ENCODE assay signal across 18 mouse cellular contexts in the genomic region with DNA sequence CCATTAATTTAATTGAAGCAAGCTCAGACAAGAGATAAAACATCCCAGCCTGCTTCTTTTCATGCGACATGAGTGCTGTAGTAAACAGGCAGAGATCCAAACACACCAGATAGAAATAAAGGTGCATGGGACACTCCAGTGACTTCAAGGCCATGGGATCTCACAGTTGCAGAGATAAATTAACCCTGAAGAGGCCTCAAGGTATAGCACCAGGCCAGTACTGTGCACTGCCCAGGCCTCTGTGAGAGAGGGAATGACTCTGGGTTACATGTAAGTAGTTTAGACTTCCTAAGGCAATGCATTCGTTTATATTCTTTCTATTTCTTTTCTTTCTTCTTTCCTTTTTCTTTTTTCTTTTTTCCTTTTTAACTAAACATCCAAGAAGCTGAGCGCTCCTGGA.
A peak's percentile ranks its signal among the peaks of the same experiment; 100 is the strongest.
DNase-seq lines count a peak whose midpoint lies in the region; ATAC-seq and TF ChIP-seq lines count a peak whose summit lies in the region.
"Had no signal": no experiment of that assay in that cellular context is flagged by ENCODE, and none has a peak within 500 bp of the region (broad histone marks: within the 10 kb centered on the region; RNA-seq: fewer than 3 reads in every experiment).

No protein-coding gene starts in this region.

- H3K4me2 ChIP-seq in midbrain, embryonic 13.5 days (replicated peaks): no peak overlapping the region
- no peak overlapping the region for H3K4me2 ChIP-seq in midbrain, embryonic 16.5 days (ENCODE audit: low read length)
- H3K4me2 ChIP-seq in neural tube, embryonic 13.5 days: no peak overlapping the region
- H3K4me2 ChIP-seq in neural tube, embryonic 15.5 days: no peak overlapping the region
- H3K4me2 ChIP-seq: embryonic facial prominence, embryonic 12.5 days; forebrain, embryonic 13.5 days had no signal

- H3K4me1 ChIP-seq in midbrain, embryonic 13.5 days (replicated peaks): no peaks in the 10 kb centered on the region
- H3K4me1 ChIP-seq in midbrain, embryonic 16.5 days (ENCODE audit: control insufficient read depth, insufficient read depth, low read length): no peaks in the 10 kb centered on the region
- peaks cover 9% of the 10 kb centered on the region; the same call in 1 of the 2 replicates for H3K4me1 ChIP-seq in neural tube, embryonic 13.5 days (replicated peaks)
- 0 out of 2 replicates have a peak, but pooled peaks cover 6% of the 10 kb centered on the region for H3K4me1 ChIP-seq in neural tube, embryonic 15.5 days
- H3K4me1 ChIP-seq: embryonic facial prominence, embryonic 10.5 days; embryonic facial prominence, embryonic 12.5 days; forebrain, embryonic 13.5 days had no signal

- H3K4me3 ChIP-seq in midbrain, embryonic 13.5 days (replicated peaks): no peak overlapping the region
- H3K4me3 ChIP-seq in midbrain, embryonic 16.5 days (ENCODE audit: low read depth, low read length): no peak overlapping the region
- no peak overlapping the region for H3K4me3 ChIP-seq in neural tube, embryonic 13.5 days
- H3K4me3 ChIP-seq in neural tube, embryonic 15.5 days (replicated peaks): no peak overlapping the region
- H3K4me3 ChIP-seq: embryonic facial prominence, embryonic 10.5 days; embryonic facial prominence, embryonic 12.5 days; forebrain, embryonic 13.5 days had no signal

- no peaks in the 10 kb centered on the region for H3K36me3 ChIP-seq in midbrain, embryonic 13.5 days
- H3K36me3 ChIP-seq in midbrain, embryonic 16.5 days (ENCODE audit: control insufficient read depth, insufficient read depth, low read length): no peaks in the 10 kb centered on the region
- H3K36me3 ChIP-seq in neural tube, embryonic 13.5 days: no peaks in the 10 kb centered on the region
- H3K36me3 ChIP-seq in neural tube, embryonic 15.5 days: no peaks in the 10 kb centered on the region
- H3K36me3 ChIP-seq: embryonic facial prominence, embryonic 10.5 days; embryonic facial prominence, embryonic 12.5 days had no signal

- no peaks in the 10 kb centered on the region for H3K9me3 ChIP-seq in midbrain, embryonic 13.5 days
- H3K9me3 ChIP-seq in midbrain, embryonic 16.5 days (replicated peaks; ENCODE audit: control insufficient read depth, low read length, poor library complexity, severe bottlenecking): no peaks in the 10 kb centered on the region
- H3K9me3 ChIP-seq in neural tube, embryonic 13.5 days: no peaks in the 10 kb centered on the region
- H3K9me3 ChIP-seq in neural tube, embryonic 15.5 days (replicated peaks): no peaks in the 10 kb centered on the region
- H3K9me3 ChIP-seq: embryonic facial prominence, embryonic 10.5 days; embryonic facial prominence, embryonic 12.5 days; forebrain, embryonic 13.5 days had no signal

- H3K9ac ChIP-seq in midbrain, embryonic 13.5 days (replicated peaks): no peak overlapping the region
- no peak overlapping the region for H3K9ac ChIP-seq in midbrain, embryonic 16.5 days (ENCODE audit: low read depth, low read length)
- H3K9ac ChIP-seq in neural tube, embryonic 13.5 days: no peak overlapping the region
- no peak overlapping the region for H3K9ac ChIP-seq in neural tube, embryonic 15.5 days (replicated peaks)
- H3K9ac ChIP-seq: embryonic facial prominence, embryonic 12.5 days; forebrain, embryonic 13.5 days; forebrain, postnatal 0 days had no signal

- ATAC-seq in midbrain, embryonic 13.5 days: peak; percentile 55; the same call in 1 of the 2 replicates
- ATAC-seq in midbrain, embryonic 16.5 days: no peak
- ATAC-seq in neural tube, embryonic 13.5 days (ENCODE audit: low read depth): 0 out of 2 replicates have a peak, but pooled peaks have one; percentile 11
- no peak for ATAC-seq in neural tube, embryonic 15.5 days (ENCODE audit: low FRiP score)
- ATAC-seq: forebrain, embryonic 13.5 days; forebrain, postnatal 0 days had no signal

- WGBS in midbrain, embryonic 13.5 days: 78% methylated on average over 3 of the region's 3 CpGs
- 75% methylated on average over 3 of the region's 3 CpGs for WGBS in midbrain, embryonic 16.5 days
- WGBS in neural tube, embryonic 13.5 days: 71% methylated on average over 3 of the region's 3 CpGs
- WGBS in neural tube, embryonic 15.5 days: 62% methylated on average over 3 of the region's 3 CpGs

- no peak for TF ChIP-seq CTCF in brain, embryonic 14.5 days (IDR thresholded peaks at IDR 0.05; ENCODE audit: borderline replicate concordance, extremely low read depth, insufficient read depth, insufficient read length)

- TF ChIP-seq POLR2A in brain, embryonic 14.5 days (IDR thresholded peaks at IDR 0.05; ENCODE audit: borderline replicate concordance, extremely low read depth, insufficient read depth, insufficient read length, poor library complexity, severe bottlenecking): no peak

- peak; percentile 42 for DNase-seq in brain, embryonic 14.5 days (ENCODE audit: low read depth)
- DNase-seq in retina, embryonic 14.5 days (ENCODE audit: low spot score): no peak
- DNase-seq: adrenal gland, adult 2 months; adrenal gland, postnatal 10 days; adrenal gland, postnatal 25 days; cerebellum, adult 11-12 months; cerebellum, adult 2 months; cerebellum, adult 9-10 months; cerebellum, postnatal 10 days; cerebellum, postnatal 25 days; forebrain, postnatal 0 days had no signal

- H3K27me3 ChIP-seq in midbrain, embryonic 13.5 days: no peaks in the 10 kb centered on the region
- no peaks in the 10 kb centered on the region for H3K27me3 ChIP-seq in midbrain, embryonic 16.5 days (ENCODE audit: control insufficient read depth, insufficient read depth, low read depth, low read length)
- no peaks in the 10 kb centered on the region for H3K27me3 ChIP-seq in neural tube, embryonic 13.5 days
- no peaks in the 10 kb centered on the region for H3K27me3 ChIP-seq in neural tube, embryonic 15.5 days (replicated peaks)
- H3K27me3 ChIP-seq: embryonic facial prominence, embryonic 12.5 days; forebrain, embryonic 13.5 days had no signal

- H3K27ac ChIP-seq in midbrain, embryonic 13.5 days: no peak overlapping the region
- no peak overlapping the region for H3K27ac ChIP-seq in midbrain, embryonic 16.5 days (ENCODE audit: low read length)
- no peak overlapping the region; the same call in 1 of the 2 replicates for H3K27ac ChIP-seq in neural tube, embryonic 13.5 days (replicated peaks)
- H3K27ac ChIP-seq in neural tube, embryonic 15.5 days (replicated peaks): no peak overlapping the region
- H3K27ac ChIP-seq: embryonic facial prominence, embryonic 10.5 days; embryonic facial prominence, embryonic 12.5 days; forebrain, embryonic 13.5 days had no signal

Comparison
In these comparisons a context has a peak if more than half of its experiments do, and no peak if none do; other contexts are left out.
1. ATAC-seq: peak in midbrain, embryonic 13.5 days (single experiment) and neural tube, embryonic 13.5 days (single experiment); none in midbrain, embryonic 16.5 days (single experiment) and neural tube, embryonic 15.5 days (single experiment).